Mouse (Mus musculus): Measurements from ENCODE around the gene Gcfc2. TPM values are rescaled to one million over a fixed set of nuclear protein-coding genes. Genes with fewer than 3 reads are reported as not detected.

The Gcfc2 gene
- polyA plus RNA-seq, 1 experiment from 2014 or later, result 13.0 TPM

DNA sequence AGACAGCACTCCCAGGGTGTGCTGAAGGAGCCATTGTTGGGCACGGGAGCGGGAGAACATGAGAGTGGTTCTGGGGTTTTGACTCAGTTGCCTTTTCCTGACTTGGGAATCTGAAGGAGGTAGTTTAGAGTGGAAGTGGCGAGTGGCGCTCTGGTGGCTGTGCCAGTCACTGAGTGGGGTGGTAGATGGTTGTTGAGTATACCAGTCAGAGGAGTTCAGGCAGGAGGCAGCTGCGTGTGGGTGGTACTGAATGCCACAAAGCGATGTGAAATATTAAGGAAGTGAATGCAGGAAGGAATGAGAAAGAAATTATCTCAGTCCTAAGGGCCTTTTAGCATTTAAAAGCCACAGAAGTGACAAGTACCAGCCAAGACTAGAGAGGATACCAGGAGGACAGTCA, 23.4 kb downstream of the Gcfc2 start:
- Histone ChIP-seq H3K36me3 (peaks cover 96% of the 10 kb centered on the region), H3K4me2 (replicated peaks) (no peak overlapping the region), H3K4me1 (no peaks in the 10 kb centered on the region), H3K27ac (no peak overlapping the region), H3K9ac (no peak overlapping the region), H3K27me3 (no peaks in the 10 kb centered on the region), H3K4me3 (no peak overlapping the region), H3K9me3 (no peaks in the 10 kb centered on the region)
- ATAC-seq (ENCODE audit: low FRiP score, low read depth), result no peak
- 97% methylated on average over 6 of the region's 6 CpGs for WGBS

DNA sequence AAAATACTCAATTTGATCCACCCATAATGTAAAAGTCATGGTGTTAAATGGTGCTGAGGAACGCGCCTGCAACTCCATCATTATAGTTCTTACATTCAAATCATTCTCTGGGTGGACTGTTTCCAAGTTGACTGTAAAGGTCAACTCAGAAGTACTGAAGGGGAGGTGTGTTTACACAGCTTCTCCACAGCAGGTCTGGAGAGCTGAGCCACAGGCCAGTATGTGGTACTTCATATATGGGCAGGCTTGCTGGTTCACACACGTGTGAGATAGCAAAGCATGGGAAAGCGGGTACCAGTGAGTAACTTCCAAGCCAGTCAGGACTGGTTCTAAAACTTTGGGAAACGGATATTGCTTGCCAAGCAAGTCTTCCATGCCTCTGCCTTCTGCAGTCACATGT, 31.7 kb downstream of the Gcfc2 start:
- Histone ChIP-seq H3K27me3 (no peaks in the 10 kb centered on the region), H3K4me1 (no peaks in the 10 kb centered on the region), H3K4me2 (replicated peaks) (no peak overlapping the region), H3K9me3 (no peaks in the 10 kb centered on the region), H3K27ac (no peak overlapping the region), H3K36me3 (peaks cover 92% of the 10 kb centered on the region), H3K4me3 (no peak overlapping the region), H3K9ac (no peak overlapping the region)
- 94% methylated on average over 5 of the region's 5 CpGs for WGBS
- ATAC-seq (ENCODE audit: low FRiP score, low read depth), result no peak

DNA sequence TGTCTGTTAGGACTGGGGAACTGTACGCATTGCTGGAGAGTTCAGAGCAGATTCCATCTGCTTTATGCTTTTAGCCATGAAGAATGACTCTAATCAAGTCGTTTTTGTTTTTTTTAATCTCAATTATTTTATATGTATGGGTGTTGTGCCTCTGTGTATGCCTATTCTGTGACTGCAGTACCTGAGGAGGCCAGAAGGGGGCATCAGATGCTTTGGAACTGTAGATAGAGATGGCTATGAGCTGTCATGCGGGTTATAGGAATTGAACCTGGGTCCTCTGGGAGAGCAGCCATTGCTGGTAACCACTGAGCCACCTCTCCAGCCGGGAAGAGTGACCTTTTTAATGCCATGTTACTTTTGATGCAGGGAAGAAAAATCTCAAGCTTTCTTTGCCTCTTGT, 32.9 kb downstream of the Gcfc2 start:
- no peaks in the 10 kb centered on the region for H3K4me1 ChIP-seq
- H3K27ac ChIP-seq, result no peak overlapping the region
- WGBS, result 89% methylated on average over 4 of the region's 4 CpGs
- no peak overlapping the region for H3K4me3 ChIP-seq
- peaks cover 92% of the 10 kb centered on the region for H3K36me3 ChIP-seq
- no peak for ATAC-seq (ENCODE audit: low FRiP score, low read depth)
- H3K27me3 ChIP-seq, result no peaks in the 10 kb centered on the region
- no peak overlapping the region for H3K9ac ChIP-seq
- H3K9me3 ChIP-seq, result no peaks in the 10 kb centered on the region
- no peak overlapping the region for H3K4me2 ChIP-seq (replicated peaks)

DNA sequence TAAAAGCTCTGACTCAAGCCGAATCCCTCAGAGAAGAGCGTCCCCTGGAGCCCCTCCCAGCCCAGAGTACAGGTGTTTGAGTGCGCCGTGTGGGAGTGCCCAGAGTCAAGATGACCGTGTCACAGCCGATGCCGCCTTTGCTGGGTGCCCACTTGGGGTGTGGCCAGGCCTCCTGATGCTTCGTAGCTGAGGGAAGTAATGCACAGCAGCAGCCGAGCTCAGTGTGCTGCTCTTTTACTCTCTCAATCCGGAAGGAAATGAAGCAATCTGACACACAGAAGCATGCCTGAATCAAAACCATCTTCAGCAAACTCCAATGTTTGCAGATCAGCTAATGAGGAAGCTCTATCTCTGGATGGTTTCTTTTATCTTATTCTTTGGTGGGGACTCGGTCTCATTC, 34.5 kb downstream of the Gcfc2 start:
- H3K27me3 ChIP-seq, result no peaks in the 10 kb centered on the region
- no peaks in the 10 kb centered on the region for H3K4me1 ChIP-seq
- 93% methylated on average over 11 of the region's 11 CpGs for WGBS
- H3K9ac ChIP-seq, result no peak overlapping the region
- no peak for ATAC-seq (ENCODE audit: low FRiP score, low read depth)
- H3K36me3 ChIP-seq, result peaks cover 92% of the 10 kb centered on the region
- no peak overlapping the region for H3K4me2 ChIP-seq (replicated peaks)
- H3K9me3 ChIP-seq, result no peaks in the 10 kb centered on the region
- H3K27ac ChIP-seq, result no peak overlapping the region
- H3K4me3 ChIP-seq, result no peak overlapping the region

- Histone ChIP-seq H3K27ac (no peak overlapping the region), H3K36me3 (peaks cover 89% of the 10 kb centered on the region), H3K9ac (no peak overlapping the region), H3K27me3 (no peaks in the 10 kb centered on the region), H3K4me2 (replicated peaks) (no peak overlapping the region), H3K4me1 (peaks cover 6% of the 10 kb centered on the region), H3K9me3 (no peaks in the 10 kb centered on the region), H3K4me3 (no peak overlapping the region)
- 92% methylated on average over 8 of the region's 8 CpGs for WGBS
- ATAC-seq (ENCODE audit: low FRiP score, low read depth), result no peak
These were observed 36.4 kb downstream of the Gcfc2 start for GRCm38 (mm10) chr6:81959866-81960265.

DNA sequence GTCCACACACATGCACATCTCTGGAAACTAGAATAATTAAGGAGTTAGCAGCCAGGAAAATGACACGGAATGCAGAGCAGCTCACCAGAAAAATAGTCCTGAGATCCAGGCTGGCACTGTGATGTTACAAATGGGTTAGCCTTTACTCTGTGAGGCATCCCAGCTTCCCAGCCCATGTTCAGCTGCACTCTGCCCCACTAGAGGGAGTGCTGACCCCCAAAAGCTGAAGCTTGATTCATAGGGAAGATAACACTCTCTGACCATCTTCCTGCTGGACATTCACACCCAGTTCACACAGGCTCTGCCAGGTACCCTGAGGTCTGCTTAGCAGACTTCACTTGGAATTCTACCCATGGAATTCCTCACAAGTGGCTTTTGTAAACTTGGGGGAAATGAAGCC, 36.8 kb downstream of the Gcfc2 start:
- H3K27ac ChIP-seq, result no peak overlapping the region
- H3K4me2 ChIP-seq (replicated peaks), result no peak overlapping the region
- peaks cover 9% of the 10 kb centered on the region for H3K4me1 ChIP-seq
- ATAC-seq (ENCODE audit: low FRiP score, low read depth), result no peak
- WGBS, result 79% methylated on average over 1 of the region's 1 CpGs
- peaks cover 85% of the 10 kb centered on the region for H3K36me3 ChIP-seq
- H3K9ac ChIP-seq, result no peak overlapping the region
- no peaks in the 10 kb centered on the region for H3K9me3 ChIP-seq
- no peak overlapping the region for H3K4me3 ChIP-seq
- no peaks in the 10 kb centered on the region for H3K27me3 ChIP-seq

GRCm38 (mm10) chr6:81965296-81966067, 42.0 kb downstream of the Gcfc2 start, which contains the start of gene Mrpl19:
TSS of gene Mrpl19 (minus strand) at chr6:81965958.
- H3K9me3 ChIP-seq, result no peaks in the 10 kb centered on the region
- H3K27ac ChIP-seq, result no peak within 1 kb of the TSS; the same call in 1 of the 2 replicates
- H3K4me1 ChIP-seq, result peaks cover 9% of the 10 kb centered on the region
- peak; percentile 97 for ATAC-seq (ENCODE audit: low FRiP score, low read depth)
- H3K9ac ChIP-seq, result peak within 1 kb of the TSS; percentile 81
- H3K27me3 ChIP-seq, result no peaks in the 10 kb centered on the region
- H3K4me2 ChIP-seq (replicated peaks), result peak within 1 kb of the TSS; percentile 79
- H3K36me3 ChIP-seq, result peaks cover 34% of the 10 kb centered on the region
- under 1% methylated on average over 44 of the region's 44 CpGs for WGBS
- H3K4me3 ChIP-seq, result peak within 1 kb of the TSS; percentile 84

DNA sequence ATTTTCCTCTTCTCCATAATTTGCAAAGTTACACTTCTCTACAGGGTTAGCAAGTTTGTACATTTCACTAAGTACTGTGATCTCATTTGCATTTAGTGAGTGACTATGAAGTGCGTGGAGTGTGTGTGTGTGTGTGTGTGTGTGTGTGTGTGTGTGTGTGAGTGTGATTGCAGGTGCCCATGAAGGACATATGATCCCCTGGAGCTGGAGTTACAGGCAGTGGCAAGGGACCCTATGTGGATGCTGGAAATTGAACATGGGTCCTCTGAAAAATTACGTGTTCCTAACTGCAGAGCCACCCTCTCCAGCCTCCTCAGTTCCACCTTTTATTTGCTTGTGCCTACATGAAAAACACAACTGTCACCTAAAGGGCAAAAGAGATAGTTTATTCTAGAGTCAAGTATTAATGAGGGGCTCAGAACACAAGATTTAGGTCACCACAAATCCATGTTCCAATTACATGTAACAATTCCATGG, 42.6 kb downstream of the Gcfc2 start:
- H3K36me3 ChIP-seq, result peaks cover 28% of the 10 kb centered on the region
- H3K9ac ChIP-seq, result 0 out of 2 replicates have a peak overlapping the region, but pooled peaks have one; percentile 81
- no peak overlapping the region for H3K27ac ChIP-seq
- peaks cover 9% of the 10 kb centered on the region for H3K4me1 ChIP-seq
- peak overlapping the region; percentile 84 for H3K4me3 ChIP-seq
- ATAC-seq (ENCODE audit: low FRiP score, low read depth), result peak; percentile 70
- H3K9me3 ChIP-seq, result no peaks in the 10 kb centered on the region
- no peaks in the 10 kb centered on the region for H3K27me3 ChIP-seq
- H3K4me2 ChIP-seq (replicated peaks), result peak overlapping the region; percentile 79
- WGBS, result 39% methylated on average over 2 of the region's 2 CpGs

DNA sequence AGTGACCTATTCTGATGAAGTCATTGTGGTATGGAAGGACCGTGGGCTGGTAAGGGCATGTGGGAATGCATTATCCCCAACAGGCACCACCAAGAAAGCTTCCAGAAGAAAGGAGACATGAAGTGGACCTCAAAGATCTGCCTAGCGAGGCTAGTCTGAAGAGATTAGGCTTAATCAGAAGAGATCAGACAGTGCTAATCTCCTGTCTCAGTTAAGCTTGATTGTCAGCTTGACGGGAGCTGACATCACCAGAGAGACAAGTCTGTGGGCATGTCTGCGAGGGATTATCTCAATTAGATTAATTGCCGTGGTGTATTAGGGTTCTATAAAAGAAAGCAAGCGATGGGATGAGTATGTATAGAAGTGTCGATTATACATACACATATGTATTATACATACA, 47.7 kb downstream of the Gcfc2 start:
- no peak overlapping the region for H3K4me3 ChIP-seq
- no peak overlapping the region for H3K4me2 ChIP-seq (replicated peaks)
- no peaks in the 10 kb centered on the region for H3K9me3 ChIP-seq
- WGBS, result 87% methylated on average over 7 of the region's 7 CpGs
- no peaks in the 10 kb centered on the region for H3K4me1 ChIP-seq
- H3K27ac ChIP-seq, result no peak overlapping the region
- H3K9ac ChIP-seq, result no peak overlapping the region
- H3K36me3 ChIP-seq, result no peaks in the 10 kb centered on the region
- H3K27me3 ChIP-seq, result no peaks in the 10 kb centered on the region
- ATAC-seq (ENCODE audit: low FRiP score, low read depth), result no peak

- no peak for ATAC-seq (ENCODE audit: low FRiP score, low read depth)
- no peak overlapping the region for H3K4me3 ChIP-seq
- H3K4me1 ChIP-seq, result no peaks in the 10 kb centered on the region
- no peaks in the 10 kb centered on the region for H3K27me3 ChIP-seq
- no peak overlapping the region for H3K4me2 ChIP-seq (replicated peaks)
- no peak overlapping the region for H3K27ac ChIP-seq
- no peak overlapping the region for H3K9ac ChIP-seq
- no peaks in the 10 kb centered on the region for H3K36me3 ChIP-seq
- H3K9me3 ChIP-seq, result no peaks in the 10 kb centered on the region
- WGBS, result 79% methylated on average over 8 of the region's 8 CpGs
These were observed 49.1 kb downstream of the Gcfc2 start for GRCm38 (mm10) chr6:81972595-81972994.

DNA sequence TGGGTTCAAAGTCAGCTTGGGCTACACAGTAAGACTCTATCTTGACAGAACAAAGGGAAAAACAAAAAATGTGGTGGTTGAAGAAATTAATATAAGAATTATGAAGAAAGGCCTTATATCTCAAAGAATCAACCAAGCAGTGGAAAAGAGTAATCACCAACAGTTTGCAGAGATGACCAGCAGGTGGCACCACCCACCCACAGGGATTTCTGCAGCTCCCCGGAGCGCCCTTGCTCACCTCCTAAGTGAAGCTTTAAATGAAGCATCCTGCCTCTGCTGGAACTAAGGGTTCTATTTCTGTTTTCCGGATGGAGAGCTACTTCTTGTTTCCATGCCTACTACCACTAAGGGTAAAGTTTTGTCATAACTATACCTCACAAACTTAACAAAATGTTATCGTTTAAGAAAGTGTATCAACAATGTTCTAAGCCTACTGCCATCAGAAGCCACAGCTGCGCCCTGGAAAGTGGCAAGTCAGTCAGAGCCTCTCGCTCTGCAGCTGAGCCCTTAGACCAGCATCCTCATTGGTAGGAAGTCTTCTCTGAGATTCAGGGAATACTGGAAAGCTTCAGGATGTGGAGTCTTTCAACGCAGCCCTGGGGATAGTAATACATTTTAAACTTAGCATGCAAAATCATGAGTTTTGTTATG, 52.6 kb downstream of the Gcfc2 start:
- Histone ChIP-seq H3K27ac (no peak overlapping the region), H3K4me3 (no peak overlapping the region), H3K4me2 (replicated peaks) (no peak overlapping the region), H3K4me1 (no peaks in the 10 kb centered on the region), H3K36me3 (no peaks in the 10 kb centered on the region), H3K9me3 (no peaks in the 10 kb centered on the region), H3K9ac (no peak overlapping the region), H3K27me3 (no peaks in the 10 kb centered on the region)
- 31% methylated on average over 7 of the region's 7 CpGs for WGBS
- peak; percentile 42; the same call in 1 of the 2 replicates for ATAC-seq (ENCODE audit: low FRiP score, low read depth)

- 88% methylated on average over 4 of the region's 4 CpGs for WGBS
- Histone ChIP-seq H3K4me1 (no peaks in the 10 kb centered on the region; the same call in 1 of the 2 replicates), H3K4me3 (no peak overlapping the region), H3K36me3 (no peaks in the 10 kb centered on the region), H3K27me3 (no peaks in the 10 kb centered on the region), H3K9me3 (no peaks in the 10 kb centered on the region), H3K4me2 (replicated peaks) (no peak overlapping the region), H3K27ac (no peak overlapping the region), H3K9ac (no peak overlapping the region)
- ATAC-seq (ENCODE audit: low FRiP score, low read depth), result no peak
These were observed 55.8 kb downstream of the Gcfc2 start for GRCm38 (mm10) chr6:81979286-81979685.
